Mouse (Mus musculus): ENCODE measurements at regions not wholly inside any gene's neighbourhood (a gene's known extent, or its start where the extent isn't known, plus 50 kb on each side); places are given as distances from the start of the nearest gene placed in this dataset.

DNA sequence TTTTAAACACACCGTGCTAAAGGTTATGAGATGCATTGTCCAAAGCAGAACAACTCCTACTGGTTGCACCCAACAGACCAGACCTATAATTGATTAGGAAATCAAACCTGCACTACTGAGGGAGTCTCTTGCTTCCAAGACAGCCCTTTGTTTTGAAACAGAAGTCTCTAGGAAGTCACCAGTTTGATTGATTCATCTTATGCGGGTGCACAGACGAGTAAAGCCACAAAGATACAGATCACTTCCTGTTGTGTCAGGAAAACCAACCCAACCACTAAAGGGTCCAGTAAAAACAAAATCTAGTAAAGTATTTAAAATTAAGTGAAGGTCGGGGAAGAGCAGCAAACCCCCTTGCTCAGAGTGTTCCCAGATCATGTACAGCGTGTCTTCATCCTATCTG, 58.3 kb upstream of the N6amt1 start:
- DNase-seq = no peak

DNA sequence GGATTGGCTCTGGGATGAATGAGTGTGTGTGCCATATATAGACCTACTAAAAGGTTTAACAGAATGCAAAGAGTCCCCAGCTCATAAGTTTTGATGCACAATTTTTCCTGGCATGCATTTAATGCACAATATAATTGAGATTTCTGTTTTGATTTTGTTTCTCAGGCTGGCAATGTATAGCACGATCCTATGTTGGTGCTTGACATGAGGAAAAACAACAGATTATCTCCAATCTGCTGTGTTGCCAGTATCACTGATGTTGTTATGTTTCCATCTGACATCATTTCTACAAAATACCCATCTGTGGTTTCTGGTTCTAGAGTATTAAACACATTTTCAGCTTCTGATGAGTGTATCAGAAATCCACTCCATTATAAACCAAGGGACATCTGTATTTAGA, 61.2 kb upstream of the N6amt1 start:
- no peak for DNase-seq

DNA sequence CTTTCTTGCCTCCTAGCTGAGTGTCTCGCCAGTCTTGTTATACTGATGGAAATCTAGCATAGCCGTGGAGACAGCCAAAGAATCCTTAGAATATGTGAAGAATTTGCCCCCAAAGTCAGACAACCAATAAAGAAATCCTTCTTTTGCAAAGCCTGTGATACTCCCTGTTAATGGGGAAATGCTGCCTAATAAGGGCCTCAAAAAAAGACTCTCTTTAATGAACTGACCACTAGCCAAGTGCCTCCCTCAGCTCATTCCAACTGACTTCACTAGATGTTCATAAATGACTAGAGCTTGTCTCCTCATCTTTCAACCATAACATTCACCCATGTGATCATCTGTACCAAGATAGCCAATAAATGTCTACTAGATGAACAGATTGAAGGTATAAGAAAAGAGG, 62.3 kb upstream of the N6amt1 start:
- DNase-seq = no peak

DNA sequence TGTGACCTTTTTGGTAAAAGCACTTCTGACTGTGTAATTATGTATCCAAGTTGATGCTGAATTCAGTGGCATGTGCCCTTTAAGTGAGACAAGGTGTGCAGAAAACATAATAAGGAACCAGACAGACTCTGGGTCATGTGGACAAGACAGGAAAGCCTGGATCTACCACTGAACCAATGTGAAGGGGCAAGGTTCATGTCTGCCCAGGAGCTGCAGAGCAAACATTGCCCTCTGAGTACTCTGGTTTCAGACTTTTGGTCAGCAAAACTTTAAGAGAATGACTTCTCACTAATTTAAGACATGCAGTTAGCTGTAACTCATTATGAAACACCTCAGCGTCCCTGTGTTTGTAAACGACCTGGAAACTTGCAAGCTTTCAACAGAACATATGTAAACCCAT, 68.3 kb upstream of the N6amt1 start:
- no peak for DNase-seq

DNA sequence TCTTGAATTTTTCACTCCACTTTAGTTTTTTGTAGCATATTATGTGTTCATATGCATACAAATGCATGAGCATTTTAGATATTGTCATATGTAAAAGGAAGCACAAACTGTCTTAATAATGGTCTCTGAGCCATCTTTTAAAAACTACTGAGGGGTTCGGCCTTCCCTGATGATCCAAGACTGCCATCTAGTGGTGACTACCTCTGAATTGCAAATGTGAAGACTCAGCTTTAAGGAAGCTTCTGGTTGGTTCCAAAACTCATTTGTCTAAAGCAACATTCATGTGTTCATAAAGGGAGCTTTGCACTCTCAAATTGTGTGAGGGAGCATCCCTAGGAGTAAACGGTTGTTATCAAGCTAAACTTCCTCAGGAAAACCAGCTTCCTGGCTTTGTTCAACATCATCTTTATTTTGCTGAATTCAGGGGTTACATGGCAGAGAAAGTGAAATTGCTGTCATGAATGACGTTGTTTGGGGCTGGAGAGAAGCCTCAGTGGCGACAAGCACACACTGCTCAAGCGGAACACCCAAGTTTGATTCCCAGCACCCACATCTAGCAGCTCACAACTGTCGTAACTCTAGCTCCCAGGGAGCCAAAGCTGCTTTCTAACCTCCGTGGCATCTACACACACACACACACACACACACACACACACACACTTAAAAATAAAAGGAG, 69.0 kb upstream of the N6amt1 start:
- peak; percentile 48 for DNase-seq

DNA sequence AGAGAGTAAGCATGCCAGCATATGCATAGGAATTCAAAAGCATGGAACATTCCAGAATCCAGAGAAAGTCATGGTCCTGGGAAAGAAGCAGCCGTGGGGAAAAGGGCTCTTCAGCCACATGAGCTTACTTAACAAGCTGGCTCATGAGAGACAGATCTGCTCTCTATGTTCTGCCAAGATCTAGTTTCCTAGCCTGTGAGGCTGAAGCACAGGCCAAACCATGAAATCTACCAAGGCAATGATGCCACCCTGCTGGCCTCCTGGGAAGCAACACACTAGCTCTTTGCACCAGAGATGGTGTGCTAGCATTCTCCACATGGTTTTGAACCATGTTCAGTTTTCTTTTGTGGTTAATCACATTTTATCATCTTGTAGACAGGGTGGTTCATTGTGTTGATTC, 75.5 kb upstream of the N6amt1 start:
- no peak for DNase-seq

DNA sequence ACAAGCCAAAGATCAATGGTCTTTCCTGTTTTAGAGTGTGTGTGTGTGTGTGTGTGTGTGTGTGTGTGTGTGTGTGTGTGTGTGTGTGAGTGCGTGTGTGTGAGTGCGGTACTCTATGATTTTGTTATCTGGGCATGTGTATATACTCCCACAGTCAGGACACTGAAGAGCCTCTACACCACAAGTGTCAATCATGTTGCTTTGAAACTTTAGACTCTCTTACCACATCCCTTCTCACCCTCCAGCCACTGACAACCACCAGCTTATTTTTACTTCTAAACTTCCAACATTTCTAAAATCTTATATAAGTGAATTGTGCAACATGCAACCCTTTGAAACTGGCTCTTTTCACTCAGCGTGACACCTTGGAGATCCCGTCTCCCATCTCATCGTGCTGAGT, 81.6 kb upstream of the N6amt1 start:
- no peak for DNase-seq

DNA sequence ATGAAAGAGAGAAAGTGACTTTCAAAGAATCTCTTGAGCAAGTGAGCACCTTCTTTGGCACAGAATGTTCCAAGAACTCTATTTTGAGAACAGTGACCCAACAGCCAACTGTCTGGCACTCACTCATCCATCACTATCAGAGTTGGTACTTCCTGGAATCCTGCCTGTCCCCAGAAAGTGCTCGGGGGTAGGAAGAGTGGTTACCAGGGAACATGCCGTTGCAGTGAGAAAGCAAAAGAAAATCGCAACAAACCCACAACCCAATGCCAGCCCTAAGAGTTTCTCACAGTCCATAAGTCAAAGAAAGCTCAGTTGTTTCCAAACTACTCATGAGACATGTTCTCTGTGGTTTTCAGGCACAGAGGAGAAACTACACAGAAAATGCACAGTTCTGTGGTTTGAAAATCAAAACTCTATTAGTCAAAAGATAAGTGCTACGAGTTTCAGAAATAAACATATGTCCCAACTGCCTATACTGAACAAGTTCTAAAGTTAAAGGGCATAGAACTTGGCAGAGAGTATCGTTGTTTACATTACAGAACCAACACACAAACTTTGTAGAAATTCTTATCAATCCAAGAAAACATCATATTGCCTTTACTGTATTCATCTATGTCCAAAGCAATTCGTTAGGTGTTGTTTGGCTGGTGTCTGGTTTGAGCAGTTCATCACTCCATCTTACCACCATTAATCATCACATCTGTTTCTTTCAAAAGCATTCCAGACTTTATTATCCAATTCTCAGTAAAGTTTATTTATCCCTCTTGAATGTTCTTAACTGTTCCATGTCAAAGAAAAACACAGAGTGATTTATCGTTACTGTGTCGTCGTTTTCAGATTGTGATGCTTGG, 85.8 kb upstream of the N6amt1 start:
- DNase-seq = peak; percentile 54

DNA sequence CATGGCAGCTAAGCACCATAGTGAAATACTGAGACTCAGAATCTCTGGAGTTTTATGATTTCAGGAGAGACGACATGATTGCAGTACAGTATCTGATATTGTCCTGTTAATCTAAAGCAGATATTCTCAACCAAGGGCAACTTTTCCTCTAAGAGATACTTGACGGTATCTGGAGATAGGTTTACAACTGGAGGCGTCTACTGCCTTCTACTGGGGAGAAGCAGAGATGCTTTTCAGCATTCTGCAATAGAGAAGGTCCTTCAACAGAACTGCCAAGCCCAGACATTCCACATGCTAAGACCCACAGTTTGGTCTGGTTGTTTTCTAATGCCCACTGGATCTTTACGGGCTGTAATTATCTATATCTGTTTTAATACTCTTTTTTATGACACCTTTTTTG, 86.5 kb upstream of the N6amt1 start:
- no peak for DNase-seq

DNA sequence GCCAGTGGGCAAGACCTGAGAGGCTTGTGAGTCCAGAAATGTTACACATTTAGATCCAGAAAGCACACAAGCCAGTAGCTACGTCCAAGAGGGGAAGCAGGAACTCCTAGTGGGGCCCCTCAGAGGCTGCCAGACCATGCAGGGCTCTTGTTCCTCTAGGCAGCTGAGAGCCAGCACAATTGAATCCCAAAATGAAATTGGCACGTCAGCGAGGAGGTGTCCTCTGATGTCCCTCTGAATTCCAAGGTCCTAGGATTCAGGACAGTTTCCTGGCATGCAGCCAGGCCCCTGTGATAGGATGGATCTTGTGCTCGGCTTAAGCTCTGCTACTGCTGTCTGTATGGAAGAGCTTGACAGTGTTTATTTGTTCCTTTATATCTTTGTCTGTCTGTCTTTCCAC, 90.4 kb upstream of the N6amt1 start:
- DNase-seq = peak; percentile 60

DNA sequence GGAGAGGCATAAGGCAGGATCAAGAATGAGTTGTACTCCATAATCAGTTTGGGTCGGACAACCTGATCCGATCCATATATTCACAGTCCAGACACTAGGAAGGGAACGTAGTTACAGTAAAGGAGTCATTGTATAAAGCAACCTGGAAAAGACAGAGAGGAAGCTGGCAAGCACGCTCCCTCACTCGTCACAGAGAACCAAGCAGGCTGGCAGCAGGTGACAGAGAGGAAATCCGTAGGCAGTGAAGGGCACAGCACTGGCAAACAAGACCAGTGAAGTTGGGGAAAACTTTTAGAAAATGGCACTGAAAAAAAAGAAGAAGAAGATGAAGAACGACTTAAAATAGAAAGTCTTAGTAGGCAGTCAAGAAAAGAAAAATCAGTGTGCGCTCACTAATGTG, 90.9 kb upstream of the N6amt1 start:
- no peak for DNase-seq

DNA sequence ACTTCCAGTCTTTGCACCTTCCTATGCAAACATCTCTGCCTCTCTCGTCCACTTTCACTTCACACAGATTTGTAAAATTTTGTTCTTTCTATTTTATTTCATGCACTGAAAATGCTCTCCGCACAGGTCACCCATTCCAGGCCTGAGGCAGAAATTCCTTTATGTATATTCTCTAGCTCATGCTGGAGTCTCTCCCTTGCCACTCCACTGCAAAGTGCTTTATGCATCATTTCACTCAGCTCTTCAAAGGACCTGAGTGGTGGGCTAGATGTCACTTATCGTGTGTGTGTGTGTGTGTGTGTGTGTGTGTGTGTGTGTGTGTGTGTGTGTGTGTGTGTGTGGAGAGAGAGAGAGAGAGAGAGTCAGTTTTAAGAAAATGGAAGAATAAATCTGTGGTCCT, 91.5 kb upstream of the N6amt1 start:
- DNase-seq = no peak

DNA sequence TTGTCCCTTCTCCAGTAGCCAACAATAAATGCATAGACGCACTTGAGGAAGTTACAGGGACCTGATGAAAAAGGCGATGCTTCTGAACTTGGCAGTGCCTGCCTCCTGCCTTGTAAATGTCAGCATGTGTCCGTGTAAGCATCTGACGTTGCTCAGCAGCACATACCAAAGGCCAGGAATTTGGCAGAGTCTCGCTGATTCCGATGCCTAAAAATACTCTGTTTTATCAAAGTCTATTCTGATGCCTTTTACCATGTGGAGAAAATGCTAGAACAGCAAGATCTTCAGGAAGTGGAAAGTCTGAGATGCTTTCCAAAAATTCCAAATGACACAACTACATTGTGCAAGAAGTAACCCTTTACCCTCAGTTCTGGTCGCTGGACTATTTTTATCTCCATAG, 92.5 kb upstream of the N6amt1 start:
- DNase-seq = peak; percentile 82

DNA sequence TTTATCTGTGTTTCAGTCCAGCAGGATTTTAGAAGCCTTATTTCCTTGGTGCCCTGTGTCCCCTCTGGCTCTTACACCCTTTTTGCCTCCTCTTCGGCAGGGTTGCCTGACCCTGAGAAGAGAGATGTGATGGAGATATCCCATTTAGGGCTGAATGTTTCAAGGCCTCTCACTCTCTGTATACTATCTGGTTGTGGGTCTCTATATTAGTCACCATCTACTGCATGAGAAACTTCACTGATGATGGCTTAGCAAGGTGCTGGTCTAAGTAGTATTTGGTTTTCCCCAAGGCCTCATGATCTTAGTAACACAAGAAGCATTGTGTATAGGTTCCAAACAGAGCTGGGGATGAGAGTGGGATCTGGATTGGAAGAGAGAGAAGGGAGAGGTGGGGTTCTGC, 99.2 kb upstream of the N6amt1 start:
- DNase-seq = no peak

DNA sequence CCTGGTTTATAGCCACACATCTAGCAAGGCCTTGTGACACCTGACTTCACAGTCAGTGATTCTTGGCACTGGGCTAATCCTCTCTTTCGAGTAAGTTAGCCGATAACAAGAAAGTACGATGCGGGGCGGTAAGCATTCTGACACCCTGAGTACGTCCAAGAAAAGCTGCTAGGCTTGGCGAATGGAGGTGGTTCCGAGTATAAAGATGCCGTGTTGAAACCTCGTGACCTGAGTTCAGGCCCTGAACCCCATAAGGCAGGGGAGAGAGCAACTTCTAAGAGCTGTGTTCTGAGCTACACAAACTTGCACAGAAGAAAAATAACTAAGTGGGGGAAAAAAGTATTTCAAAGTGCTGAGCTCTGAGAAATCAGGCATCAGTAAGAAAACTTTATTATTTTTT, 103.5 kb upstream of the N6amt1 start:
- DNase-seq = no peak

DNA sequence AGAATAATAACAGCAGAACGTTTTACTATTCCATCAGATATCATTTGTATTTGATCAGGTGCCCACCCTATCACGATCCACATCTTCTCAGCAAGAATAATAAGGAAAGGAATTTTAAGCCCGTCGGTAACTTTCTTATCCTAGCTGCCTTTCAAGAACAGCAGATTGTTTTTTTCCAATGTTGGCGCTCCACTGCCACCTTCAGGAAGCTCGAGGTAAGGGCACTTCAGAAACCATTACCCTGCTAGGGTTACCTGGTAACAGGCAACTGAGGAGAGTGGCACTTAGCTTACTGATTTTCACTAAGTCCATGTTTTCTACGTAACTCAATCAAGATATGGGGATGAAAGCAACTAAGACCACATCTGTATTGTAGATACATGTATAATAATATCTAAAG, 104.1 kb upstream of the N6amt1 start:
- DNase-seq = peak; percentile 44

DNA sequence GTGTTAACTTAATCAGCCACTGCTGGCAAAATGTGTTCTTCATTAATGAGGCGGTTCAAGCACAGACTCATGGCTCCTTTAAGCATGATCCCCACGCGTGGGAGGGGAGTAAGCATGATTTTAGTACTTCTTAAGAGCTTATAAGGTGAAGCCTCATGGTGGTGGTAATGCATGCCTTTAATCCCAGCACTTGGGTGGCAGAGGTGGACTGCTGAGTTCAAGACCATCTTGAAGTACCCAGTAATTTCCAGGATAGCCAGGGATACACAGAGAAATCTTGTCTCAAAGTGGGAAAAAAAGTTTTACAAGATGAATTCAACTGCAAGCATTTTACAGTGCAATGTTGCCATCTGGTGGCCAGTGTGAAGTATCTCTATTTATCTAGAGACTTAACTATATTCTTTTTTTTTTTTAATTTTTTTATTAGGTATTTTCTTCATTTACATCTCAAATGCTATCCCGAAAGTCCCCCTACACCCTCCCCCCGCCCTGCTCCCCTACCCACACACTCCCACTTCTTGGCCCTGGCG, 105.4 kb upstream of the N6amt1 start:
- peak; percentile 41 for DNase-seq

DNA sequence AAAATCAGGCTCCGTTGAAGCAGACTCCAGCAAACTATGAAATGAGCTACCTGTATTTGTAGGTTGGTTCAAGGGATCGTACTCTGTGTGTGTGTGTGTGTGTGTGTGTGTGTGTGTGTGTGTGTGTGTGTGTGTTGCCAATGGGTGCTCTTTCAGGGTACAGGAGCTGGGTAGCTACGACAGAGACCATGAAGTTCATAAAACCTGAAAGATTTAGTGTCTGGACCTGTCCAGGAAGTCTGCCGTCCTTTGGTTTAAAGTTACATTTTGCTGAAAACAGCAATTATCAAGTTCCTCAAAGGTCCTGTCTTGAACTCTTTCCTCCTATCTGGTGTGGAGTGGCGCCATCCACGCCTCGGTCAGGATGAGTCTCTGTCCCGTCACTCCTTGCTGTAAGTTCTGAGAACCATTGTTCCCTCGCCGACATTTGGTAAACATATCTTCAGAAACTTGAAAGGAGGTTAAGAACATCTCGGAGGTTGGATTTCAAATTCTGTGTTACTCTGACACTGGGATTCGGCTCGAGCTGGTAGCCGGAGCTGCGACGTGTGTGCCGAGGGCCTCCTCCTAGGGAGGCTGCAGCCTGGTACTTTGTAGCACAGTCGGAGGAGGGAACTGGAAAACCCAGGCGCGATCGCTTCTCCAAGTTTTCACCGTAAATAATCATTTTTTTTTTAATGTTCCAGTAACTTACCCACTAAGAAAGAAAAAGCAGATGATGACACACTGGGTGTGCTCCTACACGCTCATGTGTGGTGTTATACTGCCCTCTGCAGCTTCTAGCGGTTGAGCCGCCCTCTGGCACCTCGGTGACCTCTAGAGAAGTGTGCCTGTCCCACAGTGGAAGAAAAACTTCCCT, 107.8 kb upstream of the N6amt1 start:
- peak; percentile 73 for DNase-seq

DNA sequence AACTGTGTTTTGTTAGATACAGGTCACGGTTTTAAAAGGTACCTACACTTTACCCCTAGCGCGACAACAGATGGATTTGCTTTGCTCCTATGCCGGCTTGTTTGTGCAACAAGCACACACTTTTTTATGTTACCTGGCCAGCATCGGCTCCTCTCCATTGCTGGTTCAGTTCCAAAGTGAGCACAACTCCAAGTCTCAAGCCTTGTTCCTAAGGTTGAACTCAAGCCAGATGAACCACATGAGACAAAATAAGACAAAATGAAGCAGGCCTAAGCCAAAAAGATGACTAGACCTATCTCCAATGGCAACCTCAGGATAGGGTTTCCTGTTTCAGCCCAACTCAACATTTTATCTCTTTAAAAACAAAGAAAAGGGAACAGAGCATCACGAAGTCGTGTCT, 108.5 kb upstream of the N6amt1 start:
- DNase-seq = no peak

DNA sequence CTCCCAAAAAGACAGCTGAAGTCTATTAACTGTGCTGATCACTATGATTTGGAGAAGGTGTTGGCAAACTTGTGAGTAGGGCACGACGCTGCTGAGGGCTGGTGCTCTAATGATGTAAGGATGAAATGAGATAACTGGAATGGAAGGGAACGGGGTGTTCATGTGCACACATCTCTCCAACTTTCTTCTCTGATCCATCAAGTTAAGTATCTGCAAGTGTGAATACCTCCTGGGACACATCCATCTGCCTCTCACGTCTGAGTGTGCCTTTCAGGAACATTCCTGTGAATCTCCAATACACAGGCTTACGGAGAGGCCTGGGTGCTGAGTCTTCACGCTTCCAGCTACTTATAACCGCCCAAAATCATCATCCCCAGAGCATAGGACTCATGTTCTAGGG, 112.0 kb upstream of the N6amt1 start:
- DNase-seq = no peak

DNA sequence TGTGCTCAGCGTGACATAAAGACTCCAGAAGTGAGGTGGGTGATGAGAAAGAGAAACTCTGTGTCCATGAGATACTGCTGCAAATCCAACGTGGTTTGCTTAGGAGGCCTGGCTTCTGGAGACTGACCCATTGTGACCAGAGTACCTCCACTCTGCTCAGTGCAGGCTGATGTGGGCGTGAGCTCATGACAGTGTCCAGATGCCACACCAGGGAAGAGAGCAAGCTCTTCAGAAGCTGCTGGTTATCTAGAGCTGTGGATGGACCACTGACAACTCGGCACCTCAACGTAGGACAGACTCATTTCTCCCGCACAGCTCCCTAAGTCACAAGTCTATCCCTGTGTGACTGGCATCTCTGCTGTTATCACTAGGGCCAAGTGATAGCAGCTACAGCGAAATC, 114.9 kb upstream of the N6amt1 start:
- DNase-seq = no peak

DNA sequence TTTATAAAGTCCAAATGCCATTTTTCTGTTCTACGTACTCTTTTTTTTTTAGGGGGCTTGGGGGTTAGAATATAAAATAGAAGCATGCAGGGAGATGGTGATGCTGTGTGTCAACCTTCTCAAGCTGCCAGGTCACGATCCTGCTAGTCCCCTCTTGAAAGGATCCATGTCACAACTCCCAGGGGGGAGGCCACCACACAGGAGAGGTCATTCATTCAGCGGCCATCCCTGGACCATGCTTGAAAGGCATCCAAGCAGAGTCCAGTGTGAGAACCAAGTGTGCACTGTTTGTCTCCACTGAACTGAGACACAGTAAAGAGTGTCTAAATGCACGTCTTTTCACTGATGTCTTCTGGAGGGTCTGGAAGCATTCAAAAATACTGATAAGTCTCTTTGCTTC, 119.8 kb upstream of the N6amt1 start:
- no peak for DNase-seq

DNA sequence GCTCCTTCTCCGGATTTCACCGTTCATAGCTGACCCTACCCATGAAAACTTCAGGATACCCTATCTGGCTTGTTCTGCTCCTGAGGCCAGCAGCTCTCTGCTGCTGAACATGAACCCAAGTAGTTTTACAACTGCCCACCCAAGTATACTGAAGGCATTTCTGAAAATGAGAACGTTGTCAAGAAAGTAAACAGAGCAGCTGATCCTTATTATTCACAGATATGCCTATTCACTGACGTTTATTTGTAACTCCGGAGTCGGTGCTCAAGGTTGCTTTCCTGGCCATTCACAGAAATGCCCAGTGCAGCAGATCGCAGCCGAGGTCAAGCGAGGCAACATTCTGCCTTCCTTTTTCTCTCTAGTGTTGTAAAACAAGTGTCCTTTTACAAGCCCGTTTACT, 128.4 kb upstream of the N6amt1 start:
- DNase-seq = no peak

DNA sequence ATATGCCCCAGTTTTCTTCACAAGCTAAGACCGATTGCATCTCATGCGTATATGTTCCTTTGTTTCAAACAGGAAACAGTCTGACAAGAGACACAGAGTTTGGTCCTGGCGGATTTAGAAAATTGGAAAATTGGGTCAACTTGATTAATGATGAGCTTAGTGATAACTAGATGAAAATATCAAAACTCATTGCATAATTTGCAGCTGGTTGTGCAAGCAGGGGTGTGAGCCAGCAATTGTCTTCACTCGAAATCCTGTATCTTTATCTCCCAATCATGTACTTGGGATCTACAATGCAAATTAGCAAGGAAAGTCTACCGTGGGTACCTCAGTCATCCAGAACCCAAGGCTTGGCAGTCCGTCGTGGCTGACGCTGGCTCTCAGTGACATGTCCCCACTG, 128.9 kb upstream of the N6amt1 start:
- peak; percentile 67 for DNase-seq
